Mouse (Mus musculus) spleen, postnatal 0 days (tissue): ENCODE measurements around the gene Fbxo45. TPM values are rescaled to one million over a fixed set of nuclear protein-coding genes. Genes with fewer than 3 reads are reported as not detected.

Experiments
- microRNA counts: library from miRNA; unstranded; fragments of <30 nt; microRNA quantifications from one replicate; lab custom pipeline; 2015
- polyA plus RNA-seq: library from polyadenylated mRNA; unstranded; fragments of >200 nt; fragmentation: Nextera tagmentation; extraction: Ambion mirVana; gene quantifications from 2 replicates; pipeline ENCODE4 v1.2.1, GENCODE M21; 2015

Gene Fbxo45
- 6.5 TPM in 2 replicates for polyA plus RNA-seq

GRCm38 (mm10) chr16:32246952-32247370, at the start of gene Fbxo45, which contains the start of gene Wdr53:
TSS of gene Fbxo45 (minus strand) at chr16:32247158.
TSS of gene Wdr53 (plus strand) at chr16:32247227.

DNA sequence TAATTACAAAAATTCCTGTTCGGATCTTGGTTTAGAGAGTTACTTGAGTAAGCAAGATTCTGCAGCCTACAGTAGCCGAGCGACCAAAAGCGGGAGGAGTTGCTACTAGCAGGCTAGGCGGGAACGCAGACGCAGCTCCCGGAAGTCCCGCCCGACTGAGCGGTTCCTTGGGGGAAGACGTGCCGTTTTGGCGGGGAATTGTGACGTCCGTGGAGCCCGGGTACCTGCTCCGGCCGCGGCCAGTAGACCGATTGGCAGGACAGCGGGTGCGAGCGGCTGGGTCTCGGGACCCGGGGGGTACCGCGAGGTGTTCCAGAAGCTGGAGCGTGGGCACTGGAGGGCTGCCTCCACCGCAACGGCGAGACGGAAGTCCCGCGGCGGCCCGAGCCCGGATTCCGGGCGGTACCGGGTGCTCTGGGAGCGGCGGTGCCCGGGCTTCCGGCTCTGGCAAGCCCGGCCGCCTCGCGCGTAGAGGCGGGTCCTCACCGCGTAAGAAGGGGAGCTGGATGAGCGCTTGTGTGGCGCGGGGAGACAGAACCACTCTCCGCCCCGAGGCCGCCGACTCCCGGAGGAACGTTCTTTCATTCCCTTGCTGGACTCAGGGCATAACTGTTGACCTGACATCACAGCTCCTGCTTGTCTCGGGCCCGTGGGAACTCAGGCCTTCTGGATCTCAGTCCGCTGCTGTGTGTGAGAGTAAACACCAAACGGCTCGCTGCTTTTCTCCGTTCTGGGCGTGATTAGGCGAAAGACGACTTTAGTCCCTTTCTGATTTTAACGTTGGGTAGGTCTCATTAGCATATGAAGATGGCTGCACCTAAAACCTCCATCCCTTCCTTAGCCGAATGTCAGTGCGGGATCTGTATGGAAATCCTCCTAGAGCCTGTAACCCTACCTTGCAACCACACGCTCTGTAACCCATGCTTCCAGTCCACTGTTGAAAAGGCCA, 30.6 kb upstream of the Fbxo45 start, which contains the start of gene Rnf168:
Gene Rnf168, plus strand, starts transcription at position 152 of the 949 bp plus-strand sequence.

DNA sequence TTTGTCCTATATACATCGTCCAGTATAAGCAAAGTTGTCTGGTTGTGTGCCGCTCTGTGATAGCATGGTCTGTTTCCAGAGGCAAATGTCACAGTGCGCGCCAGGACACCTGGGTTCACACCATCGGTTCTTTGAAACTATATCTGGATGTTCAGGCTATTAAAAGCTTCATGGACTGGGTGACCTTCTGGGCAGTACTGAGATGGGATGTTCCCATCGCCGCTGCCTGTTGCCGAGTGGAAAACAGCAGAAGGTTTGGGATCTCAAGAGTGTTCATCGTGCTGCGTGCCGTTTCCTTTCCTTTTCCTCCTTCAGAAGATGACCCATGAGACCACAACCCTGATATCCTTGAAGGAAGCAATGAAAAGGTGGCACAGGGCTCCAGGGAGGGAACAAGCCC, 24.3 kb upstream of the Fbxo45 start, which contains the start of gene Smco1:
Gene Smco1, plus strand, starts transcription at position 178 of the 400 bp plus-strand sequence.

MicroRNAs encoded within 50 kb of the gene (microRNA counts, 519-probe panel; counts per million panel counts)
- 88.3 counts per million for microRNA mmu-miR-1946a (lab: Ali Mortazavi, UCI)

Other genes starting within 250 kb of the Fbxo45 start
- 5.2 and 5.6 TPM in 2 replicates for gene Senp5, start 243.9 kb downstream of the Fbxo45 start, polyA plus RNA-seq
- gene Pak2, start 167.8 kb downstream of the Fbxo45 start, polyA plus RNA-seq, result 18.2 and 21.8 TPM in 2 replicates
- gene Pigx, start 147.4 kb downstream of the Fbxo45 start, polyA plus RNA-seq, result 40.4 and 42.1 TPM in 2 replicates
- gene Cep19, start 147.4 kb downstream of the Fbxo45 start, polyA plus RNA-seq, result 10.8 and 12.8 TPM in 2 replicates
- 30.8 and 45.9 TPM in 2 replicates for gene Nrros, start 81.6 kb downstream of the Fbxo45 start, polyA plus RNA-seq
- gene Bex6, start 67.3 kb downstream of the Fbxo45 start, polyA plus RNA-seq, result 2.8 and 3.0 TPM in 2 replicates
- gene Wdr53, start 69 bp upstream of the Fbxo45 start, polyA plus RNA-seq, result 15.4 and 16.6 TPM in 2 replicates
- gene Smco1, start 24.3 kb upstream of the Fbxo45 start, polyA plus RNA-seq, result 0.08 TPM in 1 of 2 replicates, not detected in the other
- 22.6 and 23.0 TPM in 2 replicates for gene Rnf168, start 30.3 kb upstream of the Fbxo45 start, polyA plus RNA-seq
- gene Ubxn7, start 85.1 kb upstream of the Fbxo45 start, polyA plus RNA-seq, result 10.8 and 11.4 TPM in 2 replicates
- gene Tm4sf19, start 153.3 kb upstream of the Fbxo45 start, polyA plus RNA-seq, result not detected in 2 replicates
- gene Tctex1d2, start 172.5 kb upstream of the Fbxo45 start, polyA plus RNA-seq, result 18.7 and 19.7 TPM in 2 replicates
- gene Pcyt1a, start 183.8 kb upstream of the Fbxo45 start, polyA plus RNA-seq, result 38.5 and 38.8 TPM in 2 replicates
- gene Slc51a, start 240.7 kb upstream of the Fbxo45 start, polyA plus RNA-seq, result 1.1 and 2.2 TPM in 2 replicates
- 0.12 TPM in 1 of 2 replicates, not detected in the other for gene Zdhhc19, start 249.1 kb upstream of the Fbxo45 start, polyA plus RNA-seq